Mouse (Mus musculus): ENCODE measurements around the gene C330007P06Rik. TPM values are rescaled to one million over a fixed set of nuclear protein-coding genes. Genes with fewer than 3 reads are reported as not detected.
"Not testable (repeated sequence)": the region's sequence is repeated elsewhere in the genome, so short reads cannot be mapped to it uniquely, and the experiment has no call there.

The C330007P06Rik gene
- polyA plus RNA-seq, 1 experiment from 2014 or later = 30.7 TPM

DNA sequence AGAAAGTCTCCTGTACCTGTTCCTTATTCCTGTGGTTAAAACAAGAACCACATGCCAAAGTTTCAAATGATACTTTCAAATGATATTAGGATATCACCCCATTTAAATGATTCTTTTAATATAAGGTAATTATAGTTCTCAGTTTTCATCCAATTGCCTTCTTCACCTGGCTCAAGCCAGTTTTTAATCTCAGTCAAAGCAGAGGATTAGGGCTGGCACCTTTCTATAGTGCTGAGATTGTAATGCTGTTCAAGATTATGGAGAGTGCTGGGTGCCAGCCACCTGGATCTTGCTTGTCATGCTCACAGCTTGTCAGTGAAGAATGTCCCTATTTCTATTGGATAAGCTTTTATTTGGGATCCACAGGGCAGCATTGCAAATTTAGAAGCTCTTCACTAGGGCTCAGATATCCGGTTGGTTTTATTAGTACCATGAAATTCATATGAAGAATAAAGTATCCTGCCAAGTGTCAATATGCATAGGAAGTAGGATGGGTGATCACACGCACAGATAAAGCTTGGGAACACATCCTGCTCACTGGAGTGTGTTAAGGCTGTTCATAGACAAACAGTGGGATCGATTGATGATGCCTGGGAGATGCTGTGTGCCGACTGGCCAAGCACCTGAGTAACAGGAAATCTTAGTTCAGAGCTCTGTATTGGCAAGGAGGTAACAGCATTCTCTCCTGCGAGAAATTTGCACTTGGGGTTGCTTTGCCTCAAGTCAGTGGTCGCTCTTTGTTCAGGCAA, 74.6 kb downstream of the C330007P06Rik start:
- no peaks in the 10 kb centered on the region for H3K4me1 ChIP-seq (replicated peaks; ENCODE audit: control insufficient read depth, insufficient read depth, low read length)
- 46% methylated on average over 6 of the region's 6 CpGs for WGBS

GRCm38 (mm10) chrX:36796734-36797133, 77.2 kb downstream of the C330007P06Rik start:
- WGBS = 75% methylated on average over 8 of the region's 8 CpGs
- not testable (repeated sequence) for ATAC-seq (replicated peaks; ENCODE audit: low FRiP score, low TSS enrichment, low read depth); H3K4me1 ChIP-seq (replicated peaks; ENCODE audit: control insufficient read depth, insufficient read depth, low read length); H3K27ac ChIP-seq (ENCODE audit: low read depth); H3K27me3 ChIP-seq (replicated peaks; ENCODE audit: control insufficient read depth, insufficient read depth, low read length); H3K36me3 ChIP-seq (ENCODE audit: control insufficient read depth, insufficient read depth, low read length); H3K9me3 ChIP-seq (ENCODE audit: control insufficient read depth, low read length); DNase-seq (ENCODE audit: low spot score)
- peak overlapping the region; percentile 72; the same call in 1 of the 2 replicates for H3K9ac ChIP-seq (ENCODE audit: low read length)
- peak overlapping the region; percentile 53 for H3K4me3 ChIP-seq (ENCODE audit: low read depth, low read length)
- H3K4me2 ChIP-seq (ENCODE audit: low read length) = peak overlapping the region; percentile 47

More for the DNA sequence above, 74.6 kb downstream of the C330007P06Rik start:
- H3K4me3 ChIP-seq (ENCODE audit: low read depth, low read length) = no peak overlapping the region
- H3K36me3 ChIP-seq (ENCODE audit: control insufficient read depth, insufficient read depth, low read length) = peaks cover 10% of the 10 kb centered on the region; the same call in 1 of the 2 replicates
- no peak overlapping the region for H3K4me2 ChIP-seq (ENCODE audit: low read length)
- DNase-seq (ENCODE audit: low spot score) (no peak), ATAC-seq (replicated peaks; ENCODE audit: low FRiP score, low TSS enrichment, low read depth) (no peak)
- no peaks in the 10 kb centered on the region for H3K27me3 ChIP-seq (replicated peaks; ENCODE audit: control insufficient read depth, insufficient read depth, low read length)
- no peaks in the 10 kb centered on the region for H3K9me3 ChIP-seq (ENCODE audit: control insufficient read depth, low read length)
- H3K27ac ChIP-seq (ENCODE audit: low read depth) = no peak overlapping the region
- no peak overlapping the region for H3K9ac ChIP-seq (ENCODE audit: low read length)

DNA sequence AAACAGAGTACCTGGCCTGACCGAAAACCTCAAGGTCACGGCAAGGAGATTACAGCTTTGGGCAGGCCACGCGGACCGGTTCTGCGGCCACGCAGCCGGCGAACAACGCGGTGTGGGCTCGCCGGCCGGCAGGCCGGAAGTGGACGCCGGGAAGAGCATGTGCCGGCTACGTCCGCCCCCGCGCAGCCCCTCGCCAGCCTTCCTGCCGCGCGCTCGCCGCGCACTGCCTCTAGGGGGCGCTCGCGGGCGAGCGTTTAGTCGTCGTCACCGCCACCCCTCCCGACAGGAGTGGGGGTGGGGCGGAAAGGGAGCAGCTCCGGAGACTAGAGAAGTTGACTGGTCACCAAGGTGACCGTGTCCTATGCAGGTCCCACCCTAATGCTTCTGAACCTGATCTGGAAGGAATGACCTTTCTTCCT, 77.7 kb downstream of the C330007P06Rik start:
- Histone ChIP-seq H3K4me3 (ENCODE audit: low read depth, low read length) (peak overlapping the region; percentile 53), H3K27ac (ENCODE audit: low read depth) (peak overlapping the region; percentile 86), H3K4me1 (replicated peaks; ENCODE audit: control insufficient read depth, insufficient read depth, low read length) (no peaks in the 10 kb centered on the region), H3K36me3 (ENCODE audit: control insufficient read depth, insufficient read depth, low read length) (peaks cover 10% of the 10 kb centered on the region; the same call in 1 of the 2 replicates), H3K27me3 (replicated peaks; ENCODE audit: control insufficient read depth, insufficient read depth, low read length) (no peaks in the 10 kb centered on the region), H3K9ac (ENCODE audit: low read length) (peak overlapping the region; percentile 72), H3K9me3 (ENCODE audit: control insufficient read depth, low read length) (no peaks in the 10 kb centered on the region), H3K4me2 (ENCODE audit: low read length) (peak overlapping the region; percentile 47)
- peak; percentile 87 for ATAC-seq (replicated peaks; ENCODE audit: low FRiP score, low TSS enrichment, low read depth)
- DNase-seq (ENCODE audit: low spot score) = peak; percentile 83
- WGBS = 9% methylated on average over 34 of the region's 41 CpGs

- H3K27me3 ChIP-seq (replicated peaks; ENCODE audit: control insufficient read depth, insufficient read depth, low read length) = no peaks in the 10 kb centered on the region
- no peaks in the 10 kb centered on the region for H3K9me3 ChIP-seq (ENCODE audit: control insufficient read depth, low read length)
- H3K9ac ChIP-seq (ENCODE audit: low read length) = peak within 1 kb of the TSS; percentile 72
- peak; percentile 78 for DNase-seq (ENCODE audit: low spot score)
- H3K27ac ChIP-seq (ENCODE audit: low read depth) = peak within 1 kb of the TSS; percentile 86
- no peaks in the 10 kb centered on the region for H3K4me1 ChIP-seq (replicated peaks; ENCODE audit: control insufficient read depth, insufficient read depth, low read length)
- peaks cover 10% of the 10 kb centered on the region; the same call in 1 of the 2 replicates for H3K36me3 ChIP-seq (ENCODE audit: control insufficient read depth, insufficient read depth, low read length)
- WGBS = 12% methylated on average over 41 of the region's 41 CpGs
- ATAC-seq (replicated peaks; ENCODE audit: low FRiP score, low TSS enrichment, low read depth) = peak; percentile 89
- peak within 1 kb of the TSS; percentile 53 for H3K4me3 ChIP-seq (ENCODE audit: low read depth, low read length)
- peak within 1 kb of the TSS; percentile 47 for H3K4me2 ChIP-seq (ENCODE audit: low read length)
Measured at GRCm38 (mm10) chrX:36795424-36796162, 78.3 kb downstream of the C330007P06Rik start, which contains the start of gene Slc25a5. Gene Slc25a5, plus strand, starts transcription at chrX:36795651.

DNA sequence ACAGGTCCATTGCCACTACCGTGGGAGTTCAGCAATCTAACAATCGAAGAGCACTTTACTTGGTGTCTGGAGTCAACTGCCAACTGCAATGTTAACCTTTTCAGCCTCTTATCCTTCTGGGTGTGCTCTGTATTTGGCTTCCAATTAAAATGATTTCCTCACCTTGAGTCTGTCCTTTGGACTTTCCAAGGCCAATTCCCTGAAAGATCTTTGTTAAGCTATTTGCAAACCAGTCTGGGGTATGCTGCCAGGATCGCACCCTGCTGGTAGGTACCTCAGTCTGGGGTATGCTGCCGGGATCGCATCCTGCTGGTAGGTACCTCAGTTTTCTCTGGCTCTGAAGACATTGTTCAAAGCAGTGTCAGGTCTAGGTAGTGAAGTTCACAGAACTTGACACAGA, 79.3 kb downstream of the C330007P06Rik start:
- Histone ChIP-seq H3K9me3 (ENCODE audit: control insufficient read depth, low read length) (no peaks in the 10 kb centered on the region), H3K4me1 (replicated peaks; ENCODE audit: control insufficient read depth, insufficient read depth, low read length) (no peaks in the 10 kb centered on the region), H3K27ac (ENCODE audit: low read depth) (no peak overlapping the region), H3K9ac (ENCODE audit: low read length) (no peak overlapping the region), H3K27me3 (replicated peaks; ENCODE audit: control insufficient read depth, insufficient read depth, low read length) (no peaks in the 10 kb centered on the region), H3K4me3 (ENCODE audit: low read depth, low read length) (no peak overlapping the region), H3K36me3 (ENCODE audit: control insufficient read depth, insufficient read depth, low read length) (peaks cover 10% of the 10 kb centered on the region; the same call in 1 of the 2 replicates), H3K4me2 (ENCODE audit: low read length) (no peak overlapping the region)
- DNase-seq (ENCODE audit: low spot score) (no peak), ATAC-seq (replicated peaks; ENCODE audit: low FRiP score, low TSS enrichment, low read depth) (no peak)
- WGBS = 60% methylated on average over 5 of the region's 5 CpGs

- Histone ChIP-seq H3K9me3 (ENCODE audit: control insufficient read depth, low read length) (no peaks in the 10 kb centered on the region), H3K27me3 (replicated peaks; ENCODE audit: control insufficient read depth, insufficient read depth, low read length) (no peaks in the 10 kb centered on the region), H3K36me3 (ENCODE audit: control insufficient read depth, insufficient read depth, low read length) (no peaks in the 10 kb centered on the region), H3K4me3 (ENCODE audit: low read depth, low read length) (no peak overlapping the region), H3K9ac (ENCODE audit: low read length) (no peak overlapping the region), H3K4me1 (replicated peaks; ENCODE audit: control insufficient read depth, insufficient read depth, low read length) (no peaks in the 10 kb centered on the region), H3K27ac (ENCODE audit: low read depth) (no peak overlapping the region), H3K4me2 (ENCODE audit: low read length) (no peak overlapping the region)
- ATAC-seq (replicated peaks; ENCODE audit: low FRiP score, low TSS enrichment, low read depth) = 0 out of 2 replicates have a peak, but pooled peaks have one; percentile 43
- 48% methylated on average over 4 of the region's 4 CpGs for WGBS
- DNase-seq (ENCODE audit: low spot score) = no peak
Measured at GRCm38 (mm10) chrX:36789360-36789759, 84.6 kb downstream of the C330007P06Rik start.

DNA sequence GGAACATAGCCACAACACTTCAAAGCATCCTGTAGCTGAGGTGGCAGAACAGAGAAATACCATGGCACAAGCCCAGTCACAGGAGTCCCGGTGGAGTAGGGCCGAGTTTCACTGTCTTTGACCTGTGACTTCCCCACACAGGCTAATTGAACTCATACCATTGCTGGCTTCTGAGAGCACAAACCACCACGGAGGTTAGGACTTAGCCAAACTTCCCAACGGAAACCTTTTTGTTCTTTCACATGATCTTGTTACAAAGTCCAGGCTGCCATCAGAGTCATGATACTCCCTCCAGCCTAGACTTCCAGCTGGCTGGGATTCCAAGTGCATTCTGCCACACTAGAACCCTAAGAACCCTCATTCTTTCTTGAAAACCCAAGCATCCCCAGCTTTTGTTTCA, 96.2 kb downstream of the C330007P06Rik start:
- no peak for DNase-seq (ENCODE audit: low spot score)
- no peak for ATAC-seq (replicated peaks; ENCODE audit: low FRiP score, low TSS enrichment, low read depth)
- 82% methylated on average over 4 of the region's 4 CpGs for WGBS
- Histone ChIP-seq H3K9ac (ENCODE audit: low read length) (no peak overlapping the region), H3K27me3 (replicated peaks; ENCODE audit: control insufficient read depth, insufficient read depth, low read length) (no peaks in the 10 kb centered on the region), H3K4me1 (replicated peaks; ENCODE audit: control insufficient read depth, insufficient read depth, low read length) (no peaks in the 10 kb centered on the region), H3K36me3 (ENCODE audit: control insufficient read depth, insufficient read depth, low read length) (no peaks in the 10 kb centered on the region), H3K9me3 (ENCODE audit: control insufficient read depth, low read length) (no peaks in the 10 kb centered on the region), H3K4me3 (ENCODE audit: low read depth, low read length) (no peak overlapping the region), H3K4me2 (ENCODE audit: low read length) (no peak overlapping the region), H3K27ac (ENCODE audit: low read depth) (no peak overlapping the region)

DNA sequence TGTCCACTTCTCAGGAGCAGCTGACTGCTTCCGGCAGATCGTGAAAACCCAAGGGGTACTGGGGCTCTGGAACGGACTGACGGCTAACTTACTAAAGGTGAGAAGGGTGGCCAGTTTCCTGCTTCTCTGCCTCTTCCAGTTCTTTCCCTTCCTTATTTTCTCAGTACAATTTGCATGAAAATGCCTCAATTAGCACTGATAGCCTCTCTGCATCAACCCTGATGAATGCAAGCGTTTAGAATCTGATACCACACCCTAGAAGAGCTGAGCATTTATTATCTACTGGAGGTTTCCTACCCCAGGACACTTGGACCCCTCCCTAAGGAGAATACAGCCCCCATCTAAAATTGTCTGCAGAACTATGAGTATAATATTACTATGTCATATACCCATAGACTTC, 98.4 kb downstream of the C330007P06Rik start:
- 79% methylated on average over 4 of the region's 5 CpGs for WGBS
- no peaks in the 10 kb centered on the region for H3K9me3 ChIP-seq (ENCODE audit: control insufficient read depth, low read length)
- no peaks in the 10 kb centered on the region for H3K4me1 ChIP-seq (replicated peaks; ENCODE audit: control insufficient read depth, insufficient read depth, low read length)
- H3K27ac ChIP-seq (ENCODE audit: low read depth) = no peak overlapping the region
- H3K36me3 ChIP-seq (ENCODE audit: control insufficient read depth, insufficient read depth, low read length) = no peaks in the 10 kb centered on the region
- no peak overlapping the region for H3K4me2 ChIP-seq (ENCODE audit: low read length)
- H3K4me3 ChIP-seq (ENCODE audit: low read depth, low read length) = no peak overlapping the region
- H3K27me3 ChIP-seq (replicated peaks; ENCODE audit: control insufficient read depth, insufficient read depth, low read length) = no peaks in the 10 kb centered on the region
- no peak overlapping the region for H3K9ac ChIP-seq (ENCODE audit: low read length)
- no peak for DNase-seq (ENCODE audit: low spot score)
- no peak for ATAC-seq (replicated peaks; ENCODE audit: low FRiP score, low TSS enrichment, low read depth)

Data from intestine, embryonic 14.5 days (tissue).